Mouse (Mus musculus): ENCODE results near the gene Klhl23. TPM values are rescaled to one million over a fixed set of nuclear protein-coding genes. Genes with fewer than 3 reads are reported as not detected.
A peak's percentile ranks its signal among the peaks of the same experiment; 100 is the strongest.
"Not testable (repeated sequence)": the region's sequence is repeated elsewhere in the genome, so short reads cannot be mapped to it uniquely, and the experiment has no call there.

Gene Klhl23
- 7.4 and 11.0 TPM in 2 replicates for polyA plus RNA-seq (2015; fragmentation: Nextera tagmentation; extraction: Ambion mirVana)

- peak; percentile 18 for DNase-seq (ENCODE audit: low spot score)
Observed at GRCm38 (mm10) chr2:69821711-69822110, at the start of gene Klhl23. TSS of gene Klhl23 (plus strand) at chr2:69821944.

GRCm38 (mm10) chr2:69773331-69773730, 48.4 kb upstream of the Klhl23 start:
- DNase-seq (ENCODE audit: low spot score), result no peak

GRCm38 (mm10) chr2:69777985-69778835, 43.5 kb upstream of the Klhl23 start:
- peak; percentile 44 for DNase-seq (ENCODE audit: low spot score)

- peak; percentile 73 for DNase-seq (ENCODE audit: low spot score)
Observed at GRCm38 (mm10) chr2:69778836-69779177, 42.9 kb upstream of the Klhl23 start.

- no peak for DNase-seq (ENCODE audit: low spot score)
Observed at GRCm38 (mm10) chr2:69788974-69789373, 32.8 kb upstream of the Klhl23 start.

- peak; percentile 98 for DNase-seq (ENCODE audit: low spot score)
Observed at GRCm38 (mm10) chr2:69789429-69790069, 32.2 kb upstream of the Klhl23 start, which contains the start of the genes Ccdc173 and Phospho2. TSS of gene Ccdc173 (minus strand) at chr2:69789575. TSS of gene Phospho2 (plus strand) at chr2:69789623.

GRCm38 (mm10) chr2:69790285-69790684, 31.5 kb upstream of the Klhl23 start:
- peak; percentile 85 for DNase-seq (ENCODE audit: low spot score)

GRCm38 (mm10) chr2:69790722-69791121, 31.0 kb upstream of the Klhl23 start:
- no peak for DNase-seq (ENCODE audit: low spot score)

GRCm38 (mm10) chr2:69802911-69803312, 18.8 kb upstream of the Klhl23 start:
- DNase-seq (ENCODE audit: low spot score), result peak; percentile 80

GRCm38 (mm10) chr2:69803756-69804155, 18.0 kb upstream of the Klhl23 start:
- no peak for DNase-seq (ENCODE audit: low spot score)

- DNase-seq (ENCODE audit: low spot score), result not testable (repeated sequence)
Observed at GRCm38 (mm10) chr2:69804663-69805062, 17.1 kb upstream of the Klhl23 start.

GRCm38 (mm10) chr2:69810169-69810568, 11.6 kb upstream of the Klhl23 start:
- no peak for DNase-seq (ENCODE audit: low spot score)

- not testable (repeated sequence) for DNase-seq (ENCODE audit: low spot score)
Observed at GRCm38 (mm10) chr2:69811349-69811748, 10.4 kb upstream of the Klhl23 start.

- no peak for DNase-seq (ENCODE audit: low spot score)
Observed at GRCm38 (mm10) chr2:69816575-69816974, 5.2 kb upstream of the Klhl23 start.

GRCm38 (mm10) chr2:69818350-69819085, 3.2 kb upstream of the Klhl23 start:
- no peak for DNase-seq (ENCODE audit: low spot score)

- no peak for DNase-seq (ENCODE audit: low spot score)
Observed at GRCm38 (mm10) chr2:69820201-69820600, 1.5 kb upstream of the Klhl23 start.

- peak; percentile 33 for DNase-seq (ENCODE audit: low spot score)
Observed at GRCm38 (mm10) chr2:69822361-69823128, 801 bp downstream of the Klhl23 start.

GRCm38 (mm10) chr2:69823129-69823677, 1.5 kb downstream of the Klhl23 start:
- DNase-seq (ENCODE audit: low spot score), result peak; percentile 33

GRCm38 (mm10) chr2:69825898-69826297, 4.2 kb downstream of the Klhl23 start:
- no peak for DNase-seq (ENCODE audit: low spot score)

- DNase-seq (ENCODE audit: low spot score), result no peak
Observed at GRCm38 (mm10) chr2:69826380-69826779, 4.6 kb downstream of the Klhl23 start.

GRCm38 (mm10) chr2:69828031-69828430, 6.3 kb downstream of the Klhl23 start:
- DNase-seq (ENCODE audit: low spot score), result no peak
